Mouse (Mus musculus): ENCODE data around the gene Limch1. TPM values are rescaled to one million over a fixed set of nuclear protein-coding genes. Genes with fewer than 3 reads are reported as not detected.

The Limch1 gene
- 47.1 and 50.8 TPM in 2 replicates for polyA plus RNA-seq (2016; fragmentation: Nextera tagmentation; extraction: Ambion mirVana)

- Histone ChIP-seq H3K9me3 (no peaks in the 10 kb centered on the region), H3K27ac (replicated peaks) (peak within 1 kb of the TSS; percentile 85), H3K4me1 (peaks cover 39% of the 10 kb centered on the region), H3K27me3 (replicated peaks; ENCODE audit: low read depth, poor library complexity, severe bottlenecking) (peaks cover 48% of the 10 kb centered on the region), H3K36me3 (replicated peaks) (no peaks in the 10 kb centered on the region), H3K4me3 (peak within 1 kb of the TSS; percentile 85)
- DNase-seq (ENCODE audit: low spot score) = peak; percentile 80
- under 1% methylated on average over 50 of the region's 50 CpGs for WGBS
Measured at GRCm38 (mm10) chr5:66745390-66745995, at the start of gene Limch1. TSS of gene Limch1 (plus strand) at chr5:66745827.

DNA sequence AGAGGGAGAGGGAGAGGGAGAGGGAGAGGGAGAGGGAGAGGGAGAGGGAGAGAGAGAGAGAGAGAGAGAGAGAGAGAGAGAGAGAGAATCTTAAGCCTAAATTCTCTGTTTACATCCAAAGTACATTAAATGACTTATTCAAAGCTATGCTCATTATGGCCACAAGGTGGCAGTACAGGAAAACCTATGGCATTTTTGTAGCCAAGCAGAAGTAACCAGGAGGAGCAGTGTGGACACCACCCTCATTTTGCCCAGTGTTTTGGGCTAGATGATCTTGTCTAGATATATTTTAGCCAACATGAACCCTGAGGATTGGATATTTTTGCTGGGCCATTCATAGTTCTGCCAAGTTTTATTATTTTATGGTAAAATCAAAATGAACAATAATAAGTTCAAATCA is 48.5 kb upstream of the Limch1 start:
- H3K4me1 ChIP-seq = peaks cover 13% of the 10 kb centered on the region
- no peaks in the 10 kb centered on the region for H3K9me3 ChIP-seq
- DNase-seq (ENCODE audit: low spot score) = peak; percentile 53
- 0 out of 2 replicates have a peak, but pooled peaks cover 4% of the 10 kb centered on the region for H3K27me3 ChIP-seq (replicated peaks; ENCODE audit: low read depth, poor library complexity, severe bottlenecking)
- no peaks in the 10 kb centered on the region for H3K36me3 ChIP-seq (replicated peaks)
- no peak overlapping the region for H3K4me3 ChIP-seq
- no peak overlapping the region for H3K27ac ChIP-seq (replicated peaks)

DNA sequence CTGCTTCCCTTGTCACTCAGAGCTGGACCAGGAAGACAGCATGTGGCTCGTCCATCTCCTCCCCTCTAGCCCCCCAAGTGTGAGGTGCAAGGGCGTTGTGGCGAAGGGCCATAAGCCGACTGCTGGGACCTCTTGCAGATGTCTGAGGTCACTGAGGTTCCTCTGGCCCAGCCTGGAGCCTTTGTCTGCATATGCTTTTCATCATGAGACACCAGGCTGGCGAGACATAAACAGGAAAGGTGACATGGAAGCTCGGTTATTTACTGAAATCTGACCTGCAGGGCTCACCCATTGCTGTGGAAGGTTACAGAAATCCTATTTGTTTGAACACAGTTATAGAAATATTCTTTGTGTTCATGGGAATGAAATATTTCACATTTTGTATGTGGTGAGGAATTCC is 45.7 kb upstream of the Limch1 start:
- H3K4me3 ChIP-seq = no peak overlapping the region
- H3K36me3 ChIP-seq (replicated peaks) = no peaks in the 10 kb centered on the region
- H3K27ac ChIP-seq (replicated peaks) = peak overlapping the region; percentile 83
- 39% methylated on average over 6 of the region's 6 CpGs for WGBS
- H3K27me3 ChIP-seq (replicated peaks; ENCODE audit: low read depth, poor library complexity, severe bottlenecking) = 0 out of 2 replicates have a peak, but pooled peaks cover 4% of the 10 kb centered on the region
- no peaks in the 10 kb centered on the region for H3K9me3 ChIP-seq
- peak; percentile 64 for DNase-seq (ENCODE audit: low spot score)
- peaks cover 22% of the 10 kb centered on the region for H3K4me1 ChIP-seq

DNA sequence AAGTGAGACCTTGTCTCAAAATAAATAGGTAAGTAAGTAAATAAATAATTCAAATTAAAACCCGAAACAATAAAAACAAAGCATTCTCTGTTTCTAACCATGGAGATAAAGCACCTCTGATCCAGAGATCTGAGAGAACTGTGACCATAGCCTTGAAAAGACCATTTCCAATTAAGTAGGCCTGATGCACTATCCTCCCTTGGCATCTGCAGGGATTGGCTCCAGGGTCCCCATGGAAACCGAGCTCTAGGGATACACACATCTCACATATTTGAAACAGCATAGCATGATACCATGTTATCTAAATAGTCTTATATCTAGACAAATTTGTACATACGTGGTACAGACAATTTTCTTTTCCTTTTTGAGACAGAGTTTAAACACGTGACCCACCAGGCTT is 43.7 kb upstream of the Limch1 start:
- DNase-seq (ENCODE audit: low spot score) = no peak
- Histone ChIP-seq H3K36me3 (replicated peaks) (no peaks in the 10 kb centered on the region), H3K27ac (replicated peaks) (no peak overlapping the region), H3K27me3 (replicated peaks; ENCODE audit: low read depth, poor library complexity, severe bottlenecking) (no peaks in the 10 kb centered on the region), H3K9me3 (no peaks in the 10 kb centered on the region), H3K4me1 (peaks cover 22% of the 10 kb centered on the region), H3K4me3 (no peak overlapping the region)
- 88% methylated on average over 4 of the region's 4 CpGs for WGBS

- DNase-seq (ENCODE audit: low spot score) = no peak
- H3K4me1 ChIP-seq = peaks cover 22% of the 10 kb centered on the region
- no peaks in the 10 kb centered on the region for H3K27me3 ChIP-seq (replicated peaks; ENCODE audit: low read depth, poor library complexity, severe bottlenecking)
- WGBS = 56% methylated on average over 10 of the region's 10 CpGs
- no peak overlapping the region for H3K4me3 ChIP-seq
- no peaks in the 10 kb centered on the region for H3K9me3 ChIP-seq
- H3K27ac ChIP-seq (replicated peaks) = peak overlapping the region; percentile 64
- H3K36me3 ChIP-seq (replicated peaks) = no peaks in the 10 kb centered on the region
Measured at GRCm38 (mm10) chr5:66703317-66704004, 42.2 kb upstream of the Limch1 start.

DNA sequence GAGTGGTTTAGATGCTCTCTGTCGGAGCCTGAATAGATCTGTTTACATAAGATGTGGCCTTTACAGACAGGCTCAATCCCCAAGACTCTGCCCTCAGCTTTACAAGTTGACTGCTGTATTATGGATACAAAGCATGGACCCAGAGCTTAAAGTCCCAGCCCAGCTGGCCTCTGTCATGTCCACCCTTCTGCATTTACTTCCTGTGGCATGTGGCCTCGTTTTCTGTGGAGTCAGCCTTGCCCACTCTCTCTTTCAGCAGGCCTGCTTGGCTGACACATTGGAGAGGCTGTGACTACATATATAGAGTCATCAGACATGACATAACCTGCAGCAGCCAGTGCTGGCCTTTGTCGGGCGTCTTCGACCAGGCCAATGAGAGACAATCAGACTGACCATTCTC is 37.8 kb upstream of the Limch1 start:
- WGBS = 84% methylated on average over 5 of the region's 5 CpGs
- DNase-seq (ENCODE audit: low spot score) = no peak
- Histone ChIP-seq H3K27me3 (replicated peaks; ENCODE audit: low read depth, poor library complexity, severe bottlenecking) (0 out of 2 replicates have a peak, but pooled peaks cover under 1% of the 10 kb centered on the region), H3K36me3 (replicated peaks) (no peaks in the 10 kb centered on the region), H3K9me3 (no peaks in the 10 kb centered on the region), H3K27ac (replicated peaks) (no peak overlapping the region), H3K4me3 (no peak overlapping the region), H3K4me1 (peaks cover 14% of the 10 kb centered on the region)

- Histone ChIP-seq H3K4me1 (peaks cover 14% of the 10 kb centered on the region), H3K27me3 (replicated peaks; ENCODE audit: low read depth, poor library complexity, severe bottlenecking) (0 out of 2 replicates have a peak, but pooled peaks cover 5% of the 10 kb centered on the region), H3K36me3 (replicated peaks) (no peaks in the 10 kb centered on the region), H3K9me3 (no peaks in the 10 kb centered on the region), H3K27ac (replicated peaks) (no peak overlapping the region), H3K4me3 (no peak overlapping the region)
- WGBS = 20% methylated on average over 4 of the region's 4 CpGs
- DNase-seq (ENCODE audit: low spot score) = no peak
Measured at GRCm38 (mm10) chr5:66710445-66711019, 35.1 kb upstream of the Limch1 start.

- no peak for DNase-seq (ENCODE audit: low spot score)
- WGBS = 69% methylated on average over 6 of the region's 6 CpGs
- Histone ChIP-seq H3K27ac (replicated peaks) (peak overlapping the region; percentile 69), H3K27me3 (replicated peaks; ENCODE audit: low read depth, poor library complexity, severe bottlenecking) (0 out of 2 replicates have a peak, but pooled peaks cover 5% of the 10 kb centered on the region), H3K9me3 (no peaks in the 10 kb centered on the region), H3K36me3 (replicated peaks) (no peaks in the 10 kb centered on the region), H3K4me1 (peaks cover 22% of the 10 kb centered on the region), H3K4me3 (no peak overlapping the region)
Measured at GRCm38 (mm10) chr5:66712801-66713200, 32.8 kb upstream of the Limch1 start.

DNA sequence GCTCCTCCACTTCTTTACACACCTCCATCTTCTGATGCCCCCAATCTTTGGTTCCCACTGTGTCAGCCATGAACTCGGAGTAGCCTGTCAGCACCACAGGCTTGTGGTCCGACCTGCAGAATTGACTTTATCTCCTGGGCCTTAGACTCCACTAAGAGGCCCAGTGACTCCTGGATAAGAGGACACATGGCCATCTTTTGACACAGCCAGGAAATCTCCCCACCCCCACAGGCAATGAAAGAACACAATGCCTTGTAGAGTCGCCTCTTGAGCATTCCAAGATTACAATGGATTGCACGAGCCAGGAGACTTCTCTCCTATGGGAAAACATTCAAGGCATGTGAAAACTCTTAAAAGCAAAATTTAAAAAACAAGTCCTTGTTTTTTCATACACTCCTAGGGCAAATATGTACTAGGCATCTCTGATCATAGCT is 30.1 kb upstream of the Limch1 start:
- DNase-seq (ENCODE audit: low spot score) = no peak
- Histone ChIP-seq H3K4me3 (no peak overlapping the region), H3K9me3 (no peaks in the 10 kb centered on the region), H3K27me3 (replicated peaks; ENCODE audit: low read depth, poor library complexity, severe bottlenecking) (0 out of 2 replicates have a peak, but pooled peaks cover 5% of the 10 kb centered on the region), H3K36me3 (replicated peaks) (no peaks in the 10 kb centered on the region), H3K27ac (replicated peaks) (no peak overlapping the region), H3K4me1 (peaks cover 37% of the 10 kb centered on the region)
- WGBS = 58% methylated on average over 4 of the region's 4 CpGs

DNA sequence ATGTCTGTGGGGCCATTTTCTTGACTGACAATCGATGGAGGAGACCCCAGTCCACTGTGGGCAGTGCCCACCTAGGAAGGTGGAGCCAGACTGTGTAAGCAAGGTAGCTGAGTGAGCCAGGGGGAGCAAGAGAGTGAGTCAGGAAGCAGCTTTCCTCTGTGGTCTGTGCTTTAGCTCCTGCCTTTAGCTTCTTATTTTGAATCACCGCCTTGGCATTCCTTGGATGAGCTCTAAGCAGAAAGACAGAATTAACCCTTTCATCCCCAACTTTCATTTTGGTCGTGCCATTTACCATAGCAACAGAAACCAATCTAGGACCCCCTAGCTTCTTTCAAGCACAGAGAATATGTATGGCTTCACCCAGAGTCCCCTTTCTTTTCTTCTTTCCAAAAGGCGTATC is 27.7 kb upstream of the Limch1 start:
- Histone ChIP-seq H3K27me3 (replicated peaks; ENCODE audit: low read depth, poor library complexity, severe bottlenecking) (0 out of 2 replicates have a peak, but pooled peaks cover 3% of the 10 kb centered on the region), H3K9me3 (no peaks in the 10 kb centered on the region), H3K36me3 (replicated peaks) (no peaks in the 10 kb centered on the region), H3K4me3 (no peak overlapping the region), H3K27ac (replicated peaks) (no peak overlapping the region; the same call in 1 of the 2 replicates), H3K4me1 (peaks cover 52% of the 10 kb centered on the region)
- no peak for DNase-seq (ENCODE audit: low spot score)
- WGBS = 55% methylated on average over 4 of the region's 4 CpGs

DNA sequence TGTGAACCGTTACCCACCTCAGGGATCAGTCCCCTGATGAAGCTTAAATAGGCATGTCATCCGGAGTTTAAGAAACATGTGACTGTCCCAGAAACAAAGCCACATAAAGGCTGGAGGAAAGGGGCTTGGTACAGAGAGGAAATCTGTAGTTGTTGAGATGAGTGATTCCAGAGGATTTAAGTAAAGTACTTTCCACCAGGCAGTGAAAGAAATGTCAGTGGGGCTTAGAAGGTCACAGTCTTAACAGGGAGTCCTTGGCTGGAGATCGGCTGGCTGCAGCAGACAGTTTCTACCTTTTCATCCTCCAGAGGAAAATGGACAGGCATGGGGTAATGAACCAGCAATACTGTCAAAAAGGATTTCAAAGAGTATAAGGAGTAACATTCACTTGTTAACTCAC is 27.2 kb upstream of the Limch1 start:
- H3K27me3 ChIP-seq (replicated peaks; ENCODE audit: low read depth, poor library complexity, severe bottlenecking) = no peaks in the 10 kb centered on the region
- H3K9me3 ChIP-seq = no peaks in the 10 kb centered on the region
- peak overlapping the region; percentile 14; the same call in 1 of the 2 replicates for H3K27ac ChIP-seq (replicated peaks)
- no peak overlapping the region for H3K4me3 ChIP-seq
- 47% methylated on average over 3 of the region's 3 CpGs for WGBS
- H3K36me3 ChIP-seq (replicated peaks) = no peaks in the 10 kb centered on the region
- H3K4me1 ChIP-seq = peaks cover 55% of the 10 kb centered on the region
- DNase-seq (ENCODE audit: low spot score) = no peak

DNA sequence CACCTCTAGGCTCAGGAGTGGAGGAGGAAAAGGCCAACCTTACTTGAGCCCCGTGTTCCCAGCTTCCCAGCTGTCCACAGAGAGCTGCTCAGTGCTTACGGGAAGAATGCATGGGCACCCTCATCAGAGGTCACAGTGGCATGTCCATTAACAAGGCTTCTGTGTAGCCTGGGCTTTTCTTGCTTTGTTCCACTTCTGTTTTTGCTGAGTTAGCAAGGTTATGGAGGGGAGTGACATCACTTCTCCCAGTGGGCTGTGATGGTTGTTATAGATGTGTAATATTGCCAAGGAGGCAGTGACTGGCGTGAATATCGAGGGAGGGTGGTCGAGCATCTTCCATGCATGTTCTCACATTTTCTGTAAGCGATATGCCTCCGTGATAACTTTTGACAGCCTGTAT is 26.7 kb upstream of the Limch1 start:
- peak overlapping the region; percentile 14; the same call in 1 of the 2 replicates for H3K27ac ChIP-seq (replicated peaks)
- peaks cover 59% of the 10 kb centered on the region for H3K4me1 ChIP-seq
- H3K4me3 ChIP-seq = no peak overlapping the region
- no peaks in the 10 kb centered on the region for H3K9me3 ChIP-seq
- DNase-seq (ENCODE audit: low spot score) = no peak
- 72% methylated on average over 7 of the region's 7 CpGs for WGBS
- H3K36me3 ChIP-seq (replicated peaks) = no peaks in the 10 kb centered on the region
- no peaks in the 10 kb centered on the region for H3K27me3 ChIP-seq (replicated peaks; ENCODE audit: low read depth, poor library complexity, severe bottlenecking)
